Mouse (Mus musculus): ENCODE data around the gene Fes.

GRCm38 (mm10) chr7:80416969-80417368, 29.2 kb upstream of the Fes start:
- TF ChIP-seq TAL1 (IDR thresholded peaks at IDR 0.05; ENCODE audit: low read length) (no peak), GATA1 (IDR thresholded peaks at IDR 0.05; ENCODE audit: low read length) (no peak)
